Mouse (Mus musculus): ENCODE measurements around the gene Rtraf.

DNA sequence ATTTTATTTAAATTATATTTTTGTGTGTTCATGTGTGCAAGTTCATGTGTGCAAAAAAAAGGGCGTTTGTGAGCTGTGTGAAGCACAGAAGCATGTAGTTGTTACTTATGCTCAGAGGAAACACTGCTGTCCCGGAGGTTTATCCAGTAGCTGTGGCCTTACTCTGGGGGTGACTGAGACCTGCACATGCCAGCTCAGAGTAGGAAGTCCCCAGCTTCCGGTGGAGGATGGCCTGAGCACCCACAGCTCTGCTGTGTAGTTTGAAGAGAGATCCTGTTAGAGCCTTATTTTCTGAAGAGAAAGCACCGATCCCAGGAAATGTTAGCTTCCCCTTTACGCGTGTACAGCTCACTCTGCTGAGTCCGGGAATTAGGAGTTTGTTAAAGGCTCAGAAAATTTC is 52.5 kb downstream of the Rtraf start:
- TF ChIP-seq CTCF (IDR thresholded peaks at IDR 0.05; ENCODE audit: extremely low read depth, insufficient read depth, low read length) (no peak), POLR2A (IDR thresholded peaks at IDR 0.05; ENCODE audit: extremely low read depth, insufficient read depth, low read length) (no peak)

All from cortical plate, adult 2 months (tissue).